Mouse (Mus musculus) brain, embryonic 14.5 days (tissue): ENCODE results near the gene Ranbp1. TPM values are rescaled to one million over a fixed set of nuclear protein-coding genes. Genes with fewer than 3 reads are reported as not detected.
A peak's percentile ranks its signal among the peaks of the same experiment; 100 is the strongest.

Source experiments
- DNase-seq: peaks from one replicate; pipeline ENCODE4 v3.0.0-alpha.2; 2011; ENCODE audit warnings: low read depth
- CTCF ChIP-seq: fragments of 200-500 bp; IDR thresholded peaks from 2 replicates; pipeline ENCODE4 v1.5.1; 2012; ENCODE audit warnings: inconsistent platforms, mild to moderate bottlenecking, moderate library complexity, borderline replicate concordance; ENCODE audit not compliant: insufficient read depth, insufficient read length; ENCODE audit errors: extremely low read depth
- POLR2A ChIP-seq: fragments of 200-500 bp; IDR thresholded peaks from 2 replicates; pipeline ENCODE4 v1.6.1; 2012; ENCODE audit warnings: mild to moderate bottlenecking, inconsistent platforms, borderline replicate concordance; ENCODE audit not compliant: poor library complexity, insufficient read depth, insufficient read length, severe bottlenecking; ENCODE audit errors: extremely low read depth
- polyA plus RNA-seq: library from polyadenylated mRNA; depleted of rRNA; stranded (reverse); fragments of >200 nt; gene quantifications from 2 replicates; pipeline ENCODE4 v1.2.3, GENCODE M21; 2012; rRNA removed

Ranbp1 gene
- polyA plus RNA-seq, 1 experiment, result 190 TPM

DNA sequence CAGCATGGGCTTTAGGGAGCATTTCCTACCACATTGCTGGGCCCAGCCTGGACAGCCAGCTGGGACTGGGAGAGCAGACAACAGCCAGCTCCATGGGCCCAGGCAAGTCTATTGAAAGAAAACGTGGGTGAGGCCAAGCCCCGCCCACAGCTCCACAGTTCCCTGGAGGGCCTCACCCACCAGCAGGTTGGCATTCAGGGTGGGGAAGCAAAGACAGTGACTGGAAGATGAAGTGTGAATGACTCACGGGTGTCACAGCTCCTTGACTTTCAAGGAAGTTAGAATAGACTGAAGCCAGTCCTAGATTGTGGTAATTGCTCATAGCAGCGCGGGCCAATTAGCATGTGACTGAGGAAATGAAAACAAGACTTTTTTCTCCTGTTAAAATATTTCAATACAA, 53.5 kb downstream of the Ranbp1 start:
- no peak for TF ChIP-seq CTCF
- DNase-seq, result peak; percentile 78

DNA sequence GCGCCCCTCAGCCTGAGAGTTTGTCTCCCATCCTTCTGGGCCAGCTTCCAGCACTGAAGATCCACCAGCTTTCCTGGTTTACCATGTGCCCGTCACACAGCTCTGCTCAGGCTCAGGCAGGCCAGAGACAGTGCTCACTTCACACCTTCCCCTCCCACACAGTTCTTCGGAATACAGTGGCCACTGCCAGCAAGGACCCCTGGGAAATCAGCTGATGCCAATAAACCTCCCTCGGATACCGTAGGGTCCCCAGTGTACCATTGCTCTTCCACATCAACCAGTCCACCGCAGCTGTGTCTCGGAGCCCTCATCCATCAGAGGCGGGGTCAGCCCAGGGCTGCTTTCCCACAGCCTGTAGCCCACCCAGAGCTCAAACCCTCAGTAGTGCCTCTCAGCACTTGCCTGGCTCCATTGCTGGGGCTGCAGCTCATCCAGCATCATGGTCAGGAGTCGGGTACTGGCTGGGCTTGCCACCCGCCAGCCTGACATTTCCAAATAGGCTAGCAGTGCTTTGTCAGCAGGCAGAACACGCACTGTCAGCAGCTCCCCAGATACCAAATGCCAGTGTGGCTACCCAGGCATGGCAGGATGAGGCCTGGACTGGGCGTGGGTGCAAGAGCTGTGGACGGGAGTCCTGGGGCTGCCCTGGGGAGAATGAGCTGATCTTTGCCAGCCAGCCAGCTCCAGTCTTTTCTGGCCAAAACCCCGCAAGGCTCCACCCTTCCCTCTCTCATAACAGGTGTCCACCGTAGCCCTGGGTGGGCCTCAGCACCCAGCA, 54.1 kb downstream of the Ranbp1 start:
- TF ChIP-seq POLR2A (no peak), CTCF (no peak)

DNA sequence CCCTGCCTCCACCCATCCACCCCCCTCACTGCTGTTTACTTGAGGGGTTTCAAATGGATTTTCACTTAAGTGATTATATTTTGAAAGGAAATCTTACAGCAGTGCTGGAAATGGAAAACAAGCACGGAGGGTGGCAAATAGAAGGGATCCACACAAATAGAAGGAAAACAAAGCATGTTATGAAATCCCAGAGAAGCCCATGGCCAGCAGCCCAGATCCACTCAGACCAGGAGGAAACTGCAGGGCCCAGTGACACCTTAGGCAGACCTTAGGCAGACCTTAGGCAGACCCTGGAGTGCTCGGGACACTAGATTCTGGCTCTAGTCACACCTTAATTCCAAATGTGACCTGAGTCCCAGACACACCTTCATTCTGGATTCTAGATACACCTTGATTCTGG, 57.5 kb downstream of the Ranbp1 start:
- no peak for DNase-seq
- TF ChIP-seq CTCF (no peak), POLR2A (no peak)

More for the DNA sequence above, 54.1 kb downstream of the Ranbp1 start:
- peak; percentile 59 for DNase-seq

Other genes starting within 250 kb of the Ranbp1 start
- gene Dgcr6, start 195.9 kb downstream of the Ranbp1 start, polyA plus RNA-seq, result 110 and 137 TPM in 2 replicates
- gene Prodh, start 158.5 kb downstream of the Ranbp1 start, polyA plus RNA-seq, result 6.5 and 8.0 TPM in 2 replicates
- 50.3 and 52.5 TPM in 2 replicates for gene Rtn4r, start 121.1 kb downstream of the Ranbp1 start, polyA plus RNA-seq
- gene Ccdc188, start 30.9 kb downstream of the Ranbp1 start, polyA plus RNA-seq, result not detected in 2 replicates
- gene Zdhhc8, start 13.6 kb downstream of the Ranbp1 start, polyA plus RNA-seq, result 60.4 and 69.0 TPM in 2 replicates
- gene Trmt2a, start 53 bp downstream of the Ranbp1 start, polyA plus RNA-seq, result 83.5 and 111 TPM in 2 replicates
- gene Gm49776, start 9.6 kb upstream of the Ranbp1 start, polyA plus RNA-seq, result 0.14 TPM in 1 of 2 replicates, not detected in the other
- 76.2 and 82.0 TPM in 2 replicates for gene Dgcr8, start 40.5 kb upstream of the Ranbp1 start, polyA plus RNA-seq
- gene Tango2, start 99.4 kb upstream of the Ranbp1 start, polyA plus RNA-seq, result 69.4 and 78.6 TPM in 2 replicates
- gene Arvcf, start 99.5 kb upstream of the Ranbp1 start, polyA plus RNA-seq, result 169 and 189 TPM in 2 replicates
- 18.5 and 19.5 TPM in 2 replicates for gene Txnrd2, start 177.7 kb upstream of the Ranbp1 start, polyA plus RNA-seq
- gene Comt, start 178.1 kb upstream of the Ranbp1 start, polyA plus RNA-seq, result 72.8 and 73.8 TPM in 2 replicates
- gene Gnb1l, start 250.0 kb upstream of the Ranbp1 start, polyA plus RNA-seq, result 12.4 and 15.4 TPM in 2 replicates